Mouse (Mus musculus) embryonic facial prominence, embryonic 11.5 days (tissue): Measurements from ENCODE around the gene Adh5. TPM values are rescaled to one million over a fixed set of nuclear protein-coding genes. Genes with fewer than 3 reads are reported as not detected.

Experiments used
- ATAC-seq: fragments of 200-750 bp; cut with Nextera tagmentation; replicated peaks from 2 replicates; pipeline ENCODE4 v1.8.0; 2017; ENCODE audit warnings: low read depth; ENCODE audit not compliant: insufficient number of reproducible peaks, low FRiP score, low TSS enrichment
- DNase-seq: peaks from one replicate; pipeline ENCODE4 v3.0.0-alpha.2; 2015; ENCODE audit warnings: low spot score
- H3K27ac ChIP-seq: fragments of 300-500 bp; sonication (generic); replicated peaks from 2 replicates; pipeline ENCODE4 v1.5.1; 2014; ENCODE audit warnings: mild to moderate bottlenecking, low read depth, low read length, control low read depth
- H3K27me3 ChIP-seq: fragments of 300-500 bp; sonication (generic); 2 replicates; pipeline ENCODE4 v1.6.1; 2014; ENCODE audit warnings: mild to moderate bottlenecking, low read length, moderate library complexity, mixed read lengths; ENCODE audit not compliant: control insufficient read depth, insufficient read depth
- H3K36me3 ChIP-seq: fragments of 300-500 bp; sonication (generic); replicated peaks from 2 replicates; pipeline ENCODE4 v1.6.1; 2014; ENCODE audit warnings: low read depth, mild to moderate bottlenecking, low read length, moderate library complexity, mixed read lengths; ENCODE audit not compliant: control insufficient read depth, insufficient read depth
- H3K4me1 ChIP-seq: fragments of 300-500 bp; sonication (generic); 2 replicates; pipeline ENCODE4 v1.6.1; 2014; ENCODE audit warnings: low read length, mixed read lengths; ENCODE audit not compliant: control insufficient read depth, insufficient read depth
- H3K4me2 ChIP-seq: fragments of 300-500 bp; sonication (generic); 2 replicates; pipeline ENCODE4 v1.6.1; 2014; ENCODE audit warnings: low read depth, mild to moderate bottlenecking, control low read depth, low read length, moderate library complexity
- H3K4me3 ChIP-seq: fragments of 300-500 bp; sonication (generic); 2 replicates; pipeline ENCODE4 v1.5.1; 2014; ENCODE audit warnings: low read depth, low read length, control low read depth
- H3K9ac ChIP-seq: fragments of 300-500 bp; sonication (generic); replicated peaks from 2 replicates; pipeline ENCODE4 v1.6.1; 2014; ENCODE audit warnings: mild to moderate bottlenecking, control low read depth, low read length
- H3K9me3 ChIP-seq: fragments of 300-500 bp; sonication (generic); replicated peaks from 2 replicates; pipeline ENCODE4 v1.6.1; 2016; ENCODE audit warnings: mild to moderate bottlenecking, low read length, inconsistent platforms, mixed read lengths; ENCODE audit not compliant: control insufficient read depth
- WGBS: fragments of 180-500 bp; shearing (Covaris S2); extraction: QIAGEN DNeasy Blood & Tissue Kit; methylation state at CpG from one replicate; pipeline ENCODE4 v1.1.7; 2014; 5-methylcytosine and 5-hydroxymethylcytosine counted together
- polyA plus RNA-seq: library from polyadenylated mRNA; unstranded; fragments of >200 nt; fragmentation: Nextera tagmentation; extraction: Ambion mirVana; gene quantifications from 2 replicates; pipeline ENCODE4 v1.2.1, GENCODE M21; 2014

The Adh5 gene
- polyA plus RNA-seq, 1 experiment from 2014 or later = 303 TPM

DNA sequence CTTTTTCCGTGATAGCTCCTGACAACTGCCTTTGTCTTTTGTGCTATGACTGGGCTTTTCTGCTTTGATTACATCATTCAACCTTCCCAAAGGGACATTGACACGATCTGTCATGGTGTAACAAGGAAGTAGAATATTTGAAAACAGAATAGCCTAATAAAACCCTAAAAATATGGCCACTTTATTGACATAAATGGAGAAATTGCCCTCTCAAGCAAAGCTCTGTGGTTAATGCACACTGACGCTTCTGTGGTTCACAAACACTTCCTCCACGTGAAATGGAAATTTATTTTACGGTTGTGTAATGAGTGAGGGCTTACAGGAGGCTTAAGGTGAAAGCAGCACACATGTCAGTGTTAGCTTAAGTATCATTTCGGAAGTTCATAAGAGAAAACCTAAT lies 23.5 kb upstream of the Adh5 start:
- Histone ChIP-seq H3K27me3 (no peaks in the 10 kb centered on the region), H3K9ac (no peak overlapping the region), H3K4me3 (no peak overlapping the region), H3K36me3 (no peaks in the 10 kb centered on the region), H3K4me2 (no peak overlapping the region), H3K4me1 (no peaks in the 10 kb centered on the region), H3K27ac (no peak overlapping the region), H3K9me3 (no peaks in the 10 kb centered on the region)
- ATAC-seq (no peak), DNase-seq (no peak)
- 84% methylated on average over 6 of the region's 6 CpGs for WGBS

GRCm38 (mm10) chr3:138420385-138420784 lies 22.5 kb upstream of the Adh5 start:
- H3K4me2 ChIP-seq = no peak overlapping the region
- H3K27ac ChIP-seq = no peak overlapping the region
- no peaks in the 10 kb centered on the region for H3K36me3 ChIP-seq
- no peaks in the 10 kb centered on the region for H3K4me1 ChIP-seq
- ATAC-seq = no peak
- no peak overlapping the region for H3K9ac ChIP-seq
- no peak overlapping the region for H3K4me3 ChIP-seq
- no peak for DNase-seq
- H3K9me3 ChIP-seq = no peaks in the 10 kb centered on the region
- 91% methylated on average over 3 of the region's 3 CpGs for WGBS
- no peaks in the 10 kb centered on the region for H3K27me3 ChIP-seq

- no peak for ATAC-seq
- 66% methylated on average over 2 of the region's 2 CpGs for WGBS
- Histone ChIP-seq H3K36me3 (no peaks in the 10 kb centered on the region), H3K9me3 (no peaks in the 10 kb centered on the region), H3K27ac (no peak overlapping the region), H3K27me3 (no peaks in the 10 kb centered on the region), H3K4me2 (no peak overlapping the region), H3K9ac (no peak overlapping the region), H3K4me1 (no peaks in the 10 kb centered on the region), H3K4me3 (no peak overlapping the region)
- DNase-seq = no peak
Measured at GRCm38 (mm10) chr3:138423664-138424063, 19.2 kb upstream of the Adh5 start.

DNA sequence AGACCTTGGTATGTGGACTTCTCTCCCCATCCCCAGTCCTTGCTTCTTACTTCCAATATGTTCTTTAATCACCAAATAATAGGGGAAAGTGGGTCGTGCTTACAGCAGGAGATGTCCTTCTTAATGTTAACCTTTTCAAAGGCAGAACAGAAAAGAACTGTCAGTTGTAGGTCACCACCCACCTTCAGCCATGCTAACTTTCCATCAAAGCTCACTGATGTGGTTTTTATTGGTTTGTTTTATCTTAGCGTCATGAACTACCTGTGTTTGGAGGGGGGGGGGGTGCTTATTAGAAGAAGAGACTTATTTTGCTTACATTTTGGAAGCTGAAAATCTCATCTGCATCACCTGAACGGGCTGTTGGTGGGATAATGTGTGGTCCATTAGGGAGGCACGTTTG lies 18.6 kb upstream of the Adh5 start:
- H3K4me1 ChIP-seq = no peaks in the 10 kb centered on the region
- DNase-seq (no peak), ATAC-seq (no peak)
- 67% methylated on average over 4 of the region's 4 CpGs for WGBS
- H3K9me3 ChIP-seq = no peaks in the 10 kb centered on the region
- H3K36me3 ChIP-seq = no peaks in the 10 kb centered on the region
- H3K4me3 ChIP-seq = no peak overlapping the region
- H3K4me2 ChIP-seq = no peak overlapping the region
- no peak overlapping the region for H3K27ac ChIP-seq
- no peak overlapping the region for H3K9ac ChIP-seq
- no peaks in the 10 kb centered on the region for H3K27me3 ChIP-seq

GRCm38 (mm10) chr3:138430360-138430976 lies 12.4 kb upstream of the Adh5 start:
- Histone ChIP-seq H3K9ac (no peak overlapping the region), H3K27ac (no peak overlapping the region), H3K4me1 (no peaks in the 10 kb centered on the region), H3K4me2 (no peak overlapping the region), H3K9me3 (no peaks in the 10 kb centered on the region), H3K27me3 (no peaks in the 10 kb centered on the region), H3K36me3 (no peaks in the 10 kb centered on the region), H3K4me3 (no peak overlapping the region)
- no peak for ATAC-seq
- no peak for DNase-seq
- whole genome bisulfite sequencing = 86% methylated on average over 6 of the region's 6 CpGs

DNA sequence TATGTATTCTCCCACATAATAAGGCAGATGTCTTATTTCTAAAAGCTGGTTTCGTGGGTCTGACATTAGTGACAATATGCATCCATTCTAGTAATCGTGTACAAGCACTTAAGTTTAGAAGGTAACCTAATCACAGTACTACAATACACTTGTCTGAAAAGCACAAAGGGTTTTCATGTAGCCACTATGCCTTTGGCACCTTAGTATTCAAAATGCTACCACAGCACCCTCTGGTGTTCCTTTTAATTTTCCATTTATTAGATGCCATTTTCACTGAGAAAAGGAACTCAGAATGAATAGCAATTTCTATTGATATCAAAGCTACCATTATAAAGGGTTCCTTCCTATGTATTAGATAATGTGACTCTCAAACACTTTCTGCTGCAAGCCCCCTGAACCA lies 11.1 kb upstream of the Adh5 start:
- no peaks in the 10 kb centered on the region for H3K36me3 ChIP-seq
- H3K27me3 ChIP-seq = no peaks in the 10 kb centered on the region
- H3K27ac ChIP-seq = no peak overlapping the region
- no peak overlapping the region for H3K4me2 ChIP-seq
- no peaks in the 10 kb centered on the region for H3K9me3 ChIP-seq
- no peak overlapping the region for H3K9ac ChIP-seq
- DNase-seq = peak; percentile 58
- no peaks in the 10 kb centered on the region for H3K4me1 ChIP-seq
- H3K4me3 ChIP-seq = no peak overlapping the region
- WGBS = 71% methylated on average over 2 of the region's 2 CpGs
- ATAC-seq = no peak

GRCm38 (mm10) chr3:138438716-138439115 lies 4.2 kb upstream of the Adh5 start:
- Histone ChIP-seq H3K4me1 (no peaks in the 10 kb centered on the region), H3K36me3 (no peaks in the 10 kb centered on the region), H3K9ac (no peak overlapping the region), H3K27ac (no peak overlapping the region), H3K4me3 (no peak overlapping the region), H3K9me3 (no peaks in the 10 kb centered on the region), H3K27me3 (no peaks in the 10 kb centered on the region), H3K4me2 (no peak overlapping the region)
- DNase-seq (no peak), ATAC-seq (no peak)
- 75% methylated on average over 3 of the region's 3 CpGs for whole genome bisulfite sequencing

GRCm38 (mm10) chr3:138442203-138442602 lies 690 bp upstream of the Adh5 start:
- H3K4me3 ChIP-seq = peak overlapping the region; percentile 83
- H3K9me3 ChIP-seq = no peaks in the 10 kb centered on the region
- DNase-seq (no peak), ATAC-seq (peak; percentile 11; the same call in 1 of the 2 replicates)
- H3K27ac ChIP-seq = peak overlapping the region; percentile 70; the same call in 1 of the 2 replicates
- H3K4me2 ChIP-seq = peak overlapping the region; percentile 78
- no peaks in the 10 kb centered on the region; the same call in 1 of the 2 replicates for H3K36me3 ChIP-seq
- no peaks in the 10 kb centered on the region for H3K4me1 ChIP-seq
- 1% methylated on average over 9 of the region's 9 CpGs for WGBS
- peak overlapping the region; percentile 72 for H3K9ac ChIP-seq
- no peaks in the 10 kb centered on the region for H3K27me3 ChIP-seq
